Mouse (Mus musculus) erythroblast, embryonic 14.5 days (primary cell): ENCODE results near the gene Adat1.

Experiments used
- GATA1 ChIP-seq: IDR thresholded peaks from 2 replicates; pipeline ENCODE4 v1.6.1; 2012; ENCODE audit warnings: low read length, inconsistent platforms, mixed read lengths
- TAL1 ChIP-seq: IDR thresholded peaks from 3 replicates; pipeline ENCODE4 v1.6.1; 2012; ENCODE audit warnings: low read length, inconsistent platforms, mixed read lengths

DNA sequence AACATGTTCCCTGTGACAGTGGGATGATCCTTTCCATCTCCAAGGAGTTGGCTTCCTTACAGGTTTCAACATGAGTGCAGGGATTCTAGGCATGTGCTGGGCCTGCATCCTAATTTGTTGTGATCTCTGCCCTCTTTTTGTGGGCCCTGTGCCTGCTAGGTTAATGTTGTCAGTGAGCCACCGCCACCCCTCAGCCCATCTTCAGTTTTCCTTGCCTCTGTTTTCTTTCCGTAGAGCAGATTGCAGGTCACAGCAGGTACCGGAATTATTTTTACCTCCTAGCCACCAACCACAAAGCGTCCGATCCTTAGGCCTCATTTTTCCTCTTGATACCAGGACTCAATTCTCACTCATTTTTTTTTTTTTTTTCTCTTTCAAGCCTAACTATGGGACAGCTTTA, 40.2 kb downstream of the Adat1 start:
- TF ChIP-seq TAL1: no peak
- TF ChIP-seq GATA1: no peak
